Mouse (Mus musculus) adrenal gland, postnatal 25 days (tissue): ENCODE results near the gene Iqgap1. TPM values are rescaled to one million over a fixed set of nuclear protein-coding genes. Genes with fewer than 3 reads are reported as not detected.

Source experiments
- total RNA-seq: library from RNA; stranded (reverse); gene quantifications from 2 replicates; pipeline ENCODE4 v1.2.3, GENCODE M21; 2021

The Iqgap1 gene
- total RNA-seq, 1 experiment from 2014 or later: 126 TPM

Other genes starting within 250 kb of the Iqgap1 start
- 34.0 and 39.3 TPM in 2 replicates for gene Crtc3, start 137.1 kb downstream of the Iqgap1 start, total RNA-seq
- gene Zscan2, start 34.9 kb upstream of the Iqgap1 start, total RNA-seq: 8.0 and 8.7 TPM in 2 replicates
- gene Wdr73, start 75.3 kb upstream of the Iqgap1 start, total RNA-seq: 16.7 and 22.4 TPM in 2 replicates
- gene Nmb, start 79.1 kb upstream of the Iqgap1 start, total RNA-seq: 1.9 TPM in 1 of 2 replicates, not detected in the other
- gene Sec11a, start 121.8 kb upstream of the Iqgap1 start, total RNA-seq: 88.8 and 100 TPM in 2 replicates
- 26.8 and 28.7 TPM in 2 replicates for gene Zfp592, start 167.7 kb upstream of the Iqgap1 start, total RNA-seq
- gene Alpk3, start 231.6 kb upstream of the Iqgap1 start, total RNA-seq: 0.06 TPM in 1 of 2 replicates, not detected in the other